Mouse (Mus musculus) E14TG2a.4 (cell line): ENCODE data around the gene Camk2n1.
"Not testable (repeated sequence)": the region's sequence is repeated elsewhere in the genome, so short reads cannot be mapped to it uniquely, and the experiment has no call there.

Experiments used
- H3K27me3 ChIP-seq: 2 replicates; pipeline ENCODE4 v1.6.1; 2014; ENCODE audit warnings: low read length, control low read depth; ENCODE audit not compliant: insufficient read depth
- H3K36me3 ChIP-seq: 2 replicates; pipeline ENCODE4 v1.6.1; 2014; ENCODE audit warnings: low read length, control low read depth; ENCODE audit not compliant: insufficient read depth
- H3K4me1 ChIP-seq: replicated peaks from 2 replicates; pipeline ENCODE4 v1.6.1; 2014; ENCODE audit warnings: low read depth, low read length, control low read depth
- H3K4me3 ChIP-seq: replicated peaks from 2 replicates; pipeline ENCODE4 v1.5.1; 2014; ENCODE audit warnings: mild to moderate bottlenecking, low read length
- H3K9me3 ChIP-seq: 2 replicates; pipeline ENCODE4 v1.6.1; 2014; ENCODE audit warnings: low read length, control low read depth
- CTCF ChIP-seq: conservative IDR thresholded peaks from 2 replicates; pipeline ENCODE4 v1.5.1; 2014; ENCODE audit warnings: low read length
- NANOG ChIP-seq: IDR thresholded peaks from 2 replicates; pipeline ENCODE4 v1.6.1; 2014; ENCODE audit warnings: borderline replicate concordance, low read length, mixed read lengths
- POU5F1 ChIP-seq: IDR thresholded peaks from 2 replicates; pipeline ENCODE4 v1.6.1; 2014; ENCODE audit warnings: low read length, borderline replicate concordance

Gene Camk2n1

DNA sequence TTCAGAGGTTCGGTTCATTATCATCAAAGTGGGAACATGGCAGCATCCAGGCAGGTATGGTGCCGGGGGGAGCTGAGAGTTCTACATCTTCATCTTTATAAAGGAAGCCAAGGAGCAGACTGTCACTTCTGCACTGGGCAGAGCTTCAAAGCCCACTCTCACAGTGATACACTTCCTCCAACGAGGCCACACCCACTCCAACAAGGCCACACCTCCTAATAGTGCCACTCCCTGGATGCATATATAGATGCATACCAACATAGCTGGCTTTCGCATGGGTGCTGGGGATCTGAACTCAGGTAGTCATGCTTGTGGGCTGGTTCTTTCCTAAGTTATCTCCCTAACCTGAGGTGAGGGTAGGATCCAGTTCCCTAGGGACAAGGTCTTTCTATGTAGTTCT is 36.2 kb upstream of the Camk2n1 start:
- H3K27me3 ChIP-seq, result peaks cover 30% of the 10 kb centered on the region
- H3K4me1 ChIP-seq, result peaks cover 67% of the 10 kb centered on the region
- peaks cover 16% of the 10 kb centered on the region for H3K9me3 ChIP-seq
- H3K36me3 ChIP-seq, result no peaks in the 10 kb centered on the region
- no peak for TF ChIP-seq POU5F1
- TF ChIP-seq NANOG, result no peak
- TF ChIP-seq CTCF, result no peak
- no peak overlapping the region for H3K4me3 ChIP-seq

GRCm38 (mm10) chr4:138418340-138418957 is 35.7 kb upstream of the Camk2n1 start:
- peaks cover 21% of the 10 kb centered on the region for H3K9me3 ChIP-seq
- no peak for TF ChIP-seq CTCF
- TF ChIP-seq NANOG, result no peak
- no peak for TF ChIP-seq POU5F1
- peaks cover 28% of the 10 kb centered on the region for H3K27me3 ChIP-seq
- 0 out of 2 replicates have a peak overlapping the region, but pooled peaks have one; percentile 17 for H3K4me3 ChIP-seq
- H3K4me1 ChIP-seq, result peaks cover 63% of the 10 kb centered on the region
- no peaks in the 10 kb centered on the region for H3K36me3 ChIP-seq

DNA sequence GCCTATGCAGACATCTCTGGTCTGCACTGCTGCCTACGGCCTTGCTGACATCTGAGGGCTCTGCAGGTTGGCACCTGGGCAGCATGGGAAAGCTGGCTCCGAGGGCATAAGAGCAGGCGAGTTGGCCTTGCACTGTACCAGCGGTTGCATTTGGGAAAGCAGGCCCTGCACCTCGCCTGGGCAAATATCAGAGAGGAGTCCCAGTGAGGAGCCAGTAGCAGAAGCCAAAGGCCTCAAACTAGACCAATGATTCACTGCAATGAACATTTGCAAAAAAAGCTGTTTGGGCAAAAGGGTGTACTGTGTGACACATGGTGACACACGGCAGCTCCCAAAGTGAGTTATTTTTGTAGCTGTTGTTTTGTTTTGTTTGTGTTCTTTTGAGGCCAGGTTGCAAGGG is 29.1 kb upstream of the Camk2n1 start:
- Histone ChIP-seq H3K27me3 (peaks cover 23% of the 10 kb centered on the region), H3K4me1 (peaks cover 16% of the 10 kb centered on the region), H3K9me3 (peaks cover 11% of the 10 kb centered on the region), H3K4me3 (no peak overlapping the region), H3K36me3 (no peaks in the 10 kb centered on the region)
- TF ChIP-seq POU5F1, result no peak

GRCm38 (mm10) chr4:138425604-138426003 is 28.5 kb upstream of the Camk2n1 start:
- H3K36me3 ChIP-seq, H3K4me3 ChIP-seq: not testable (repeated sequence)
- peaks cover 11% of the 10 kb centered on the region for H3K9me3 ChIP-seq
- H3K27me3 ChIP-seq, result peaks cover 21% of the 10 kb centered on the region
- H3K4me1 ChIP-seq, result peaks cover 16% of the 10 kb centered on the region

DNA sequence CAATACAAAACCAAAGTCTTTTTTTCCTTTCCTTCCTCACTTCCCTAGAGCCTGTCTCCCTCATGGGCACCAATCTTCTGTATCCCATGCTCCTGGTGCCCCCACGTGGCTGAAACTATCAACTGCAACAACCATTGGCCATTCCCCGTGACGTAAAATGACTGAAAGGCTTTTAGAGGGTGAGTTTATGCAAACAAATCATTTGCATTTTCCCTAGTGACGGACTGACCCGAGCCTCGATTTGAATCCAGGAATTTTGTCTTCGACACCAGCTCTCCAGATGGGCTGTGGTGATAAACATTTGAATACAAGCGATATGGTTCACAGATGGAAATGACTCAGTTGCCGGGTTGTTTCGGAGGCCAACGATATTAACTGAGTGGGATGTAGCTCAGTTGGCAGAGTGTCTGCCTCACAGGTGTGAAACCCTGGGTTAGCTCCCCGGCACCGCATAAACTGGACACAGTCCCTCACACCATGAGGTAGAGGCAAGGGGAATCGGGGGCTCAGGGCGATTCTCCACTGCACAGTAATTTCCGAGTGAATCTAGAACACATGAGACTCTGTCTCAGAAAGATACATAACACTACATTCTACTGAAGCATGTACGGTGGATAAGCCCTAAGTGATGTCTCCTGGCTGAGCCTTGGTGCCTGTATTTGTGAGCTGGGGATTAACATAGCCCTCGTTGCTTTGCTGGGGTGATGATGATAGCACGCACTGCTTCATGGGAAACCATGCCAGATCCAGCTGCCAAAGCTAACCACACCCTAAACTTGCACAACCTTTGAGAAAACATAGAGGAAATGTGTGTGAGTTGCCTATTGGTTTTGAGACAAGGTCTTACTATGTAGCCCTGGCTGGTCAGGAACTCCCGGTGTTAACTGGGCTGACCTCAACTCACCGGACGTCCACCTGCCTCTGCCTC is 27.1 kb upstream of the Camk2n1 start:
- no peak overlapping the region for H3K4me3 ChIP-seq
- peaks cover 10% of the 10 kb centered on the region for H3K4me1 ChIP-seq
- peaks cover 11% of the 10 kb centered on the region for H3K9me3 ChIP-seq
- H3K27me3 ChIP-seq, result peaks cover 12% of the 10 kb centered on the region
- TF ChIP-seq CTCF (peak; percentile 82), POU5F1 (no peak)
- H3K36me3 ChIP-seq, result no peaks in the 10 kb centered on the region

- peaks cover 20% of the 10 kb centered on the region for H3K4me1 ChIP-seq
- no peaks in the 10 kb centered on the region for H3K9me3 ChIP-seq
- TF ChIP-seq POU5F1 (no peak), CTCF (peak; percentile 77)
- H3K36me3 ChIP-seq, result no peaks in the 10 kb centered on the region
- no peak overlapping the region for H3K4me3 ChIP-seq
- peaks cover 10% of the 10 kb centered on the region for H3K27me3 ChIP-seq
Observed at GRCm38 (mm10) chr4:138429778-138430177, 24.3 kb upstream of the Camk2n1 start.

GRCm38 (mm10) chr4:138431340-138431739 is 22.8 kb upstream of the Camk2n1 start:
- Histone ChIP-seq H3K9me3 (no peaks in the 10 kb centered on the region), H3K4me3 (no peak overlapping the region), H3K27me3 (peaks cover 10% of the 10 kb centered on the region), H3K4me1 (peaks cover 30% of the 10 kb centered on the region), H3K36me3 (peaks cover 7% of the 10 kb centered on the region)
- TF ChIP-seq CTCF (no peak), NANOG (no peak), POU5F1 (no peak)

GRCm38 (mm10) chr4:138434347-138435316 is 19.5 kb upstream of the Camk2n1 start, which contains the start of gene Mul1:
Gene Mul1, plus strand, starts transcription at chr4:138434671.
- H3K9me3 ChIP-seq, result no peaks in the 10 kb centered on the region
- peaks cover 40% of the 10 kb centered on the region for H3K36me3 ChIP-seq
- peak within 1 kb of the TSS; percentile 99 for H3K4me3 ChIP-seq
- TF ChIP-seq POU5F1 (no peak), CTCF (no peak), NANOG (no peak)
- H3K27me3 ChIP-seq, result no peaks in the 10 kb centered on the region
- H3K4me1 ChIP-seq, result peaks cover 55% of the 10 kb centered on the region
